Mouse (Mus musculus): ENCODE results near the gene Hadhb. TPM values are rescaled to one million over a fixed set of nuclear protein-coding genes. Genes with fewer than 3 reads are reported as not detected.

Hadhb gene
- polyA plus RNA-seq, 1 experiment from 2014 or later, result 61.1 TPM

GRCm38 (mm10) chr5:30113881-30114760 is 40.9 kb upstream of the Hadhb start:
- peaks cover 26% of the 10 kb centered on the region for H3K27me3 ChIP-seq
- WGBS, result 1% methylated on average over 90 of the region's 103 CpGs
- peak overlapping the region; percentile 51; the same call in 1 of the 2 replicates for H3K27ac ChIP-seq
- peak overlapping the region; percentile 71 for H3K4me2 ChIP-seq (replicated peaks)
- H3K4me3 ChIP-seq (replicated peaks), result peak overlapping the region; percentile 50
- no peaks in the 10 kb centered on the region for H3K9me3 ChIP-seq
- peak overlapping the region; percentile 71 for H3K9ac ChIP-seq (replicated peaks)
- peak; percentile 86 for ATAC-seq
- H3K4me1 ChIP-seq (replicated peaks), result peaks cover 47% of the 10 kb centered on the region
- peaks cover 56% of the 10 kb centered on the region for H3K36me3 ChIP-seq

- no peak overlapping the region for H3K27ac ChIP-seq
- 4% methylated on average over 27 of the region's 28 CpGs for WGBS
- H3K9ac ChIP-seq (replicated peaks), result peak overlapping the region; percentile 71
- H3K9me3 ChIP-seq, result no peaks in the 10 kb centered on the region
- peaks cover 62% of the 10 kb centered on the region for H3K36me3 ChIP-seq
- no peak; the same call in 1 of the 2 replicates for ATAC-seq
- peaks cover 26% of the 10 kb centered on the region for H3K27me3 ChIP-seq
- H3K4me1 ChIP-seq (replicated peaks), result peaks cover 41% of the 10 kb centered on the region
- peak overlapping the region; percentile 71 for H3K4me2 ChIP-seq (replicated peaks)
- peak overlapping the region; percentile 50 for H3K4me3 ChIP-seq (replicated peaks)
Measured at GRCm38 (mm10) chr5:30114761-30115140, 40.3 kb upstream of the Hadhb start.

- Histone ChIP-seq H3K36me3 (peaks cover 72% of the 10 kb centered on the region), H3K9ac (replicated peaks) (no peak overlapping the region), H3K9me3 (no peaks in the 10 kb centered on the region), H3K27me3 (peaks cover 26% of the 10 kb centered on the region), H3K4me3 (replicated peaks) (no peak overlapping the region), H3K4me2 (replicated peaks) (no peak overlapping the region), H3K4me1 (replicated peaks) (peaks cover 32% of the 10 kb centered on the region), H3K27ac (no peak overlapping the region)
- ATAC-seq, result no peak
- WGBS, result 45% methylated on average over 10 of the region's 10 CpGs
Measured at GRCm38 (mm10) chr5:30115718-30116117, 39.3 kb upstream of the Hadhb start.

GRCm38 (mm10) chr5:30118018-30118417 is 37.0 kb upstream of the Hadhb start:
- H3K9me3 ChIP-seq, result no peaks in the 10 kb centered on the region
- H3K27me3 ChIP-seq, result peaks cover 18% of the 10 kb centered on the region
- no peak overlapping the region for H3K4me2 ChIP-seq (replicated peaks)
- no peak overlapping the region for H3K9ac ChIP-seq (replicated peaks)
- H3K4me3 ChIP-seq (replicated peaks), result no peak overlapping the region
- H3K27ac ChIP-seq, result no peak overlapping the region
- H3K4me1 ChIP-seq (replicated peaks), result peaks cover 18% of the 10 kb centered on the region
- WGBS, result 90% methylated on average over 1 of the region's 1 CpGs
- no peak for ATAC-seq
- H3K36me3 ChIP-seq, result peaks cover 83% of the 10 kb centered on the region

- no peak overlapping the region for H3K27ac ChIP-seq
- WGBS, result 73% methylated on average over 6 of the region's 6 CpGs
- H3K27me3 ChIP-seq, result peaks cover 6% of the 10 kb centered on the region; the same call in 1 of the 2 replicates
- no peak overlapping the region for H3K4me2 ChIP-seq (replicated peaks)
- H3K9ac ChIP-seq (replicated peaks), result no peak overlapping the region
- no peak overlapping the region for H3K4me3 ChIP-seq (replicated peaks)
- H3K9me3 ChIP-seq, result no peaks in the 10 kb centered on the region
- peaks cover 95% of the 10 kb centered on the region for H3K36me3 ChIP-seq
- ATAC-seq, result no peak
- peaks cover 7% of the 10 kb centered on the region for H3K4me1 ChIP-seq (replicated peaks)
Measured at GRCm38 (mm10) chr5:30119163-30119562, 35.9 kb upstream of the Hadhb start.

- H3K36me3 ChIP-seq, result peaks cover 97% of the 10 kb centered on the region
- no peaks in the 10 kb centered on the region for H3K4me1 ChIP-seq (replicated peaks)
- H3K4me3 ChIP-seq (replicated peaks), result no peak overlapping the region
- H3K27ac ChIP-seq, result no peak overlapping the region
- H3K9ac ChIP-seq (replicated peaks), result no peak overlapping the region
- 86% methylated on average over 7 of the region's 7 CpGs for WGBS
- no peak overlapping the region for H3K4me2 ChIP-seq (replicated peaks)
- ATAC-seq, result no peak
- no peaks in the 10 kb centered on the region for H3K27me3 ChIP-seq
- no peaks in the 10 kb centered on the region for H3K9me3 ChIP-seq
Measured at GRCm38 (mm10) chr5:30120106-30120505, 34.9 kb upstream of the Hadhb start.

- no peak for ATAC-seq
- Histone ChIP-seq H3K4me3 (replicated peaks) (no peak overlapping the region), H3K4me1 (replicated peaks) (no peaks in the 10 kb centered on the region), H3K27me3 (no peaks in the 10 kb centered on the region), H3K27ac (no peak overlapping the region), H3K4me2 (replicated peaks) (no peak overlapping the region), H3K9me3 (no peaks in the 10 kb centered on the region), H3K9ac (replicated peaks) (no peak overlapping the region), H3K36me3 (peaks cover 98% of the 10 kb centered on the region)
- WGBS, result 95% methylated on average over 6 of the region's 6 CpGs
Measured at GRCm38 (mm10) chr5:30122481-30122880, 32.6 kb upstream of the Hadhb start.

- Histone ChIP-seq H3K27ac (no peak overlapping the region), H3K27me3 (no peaks in the 10 kb centered on the region), H3K4me1 (replicated peaks) (no peaks in the 10 kb centered on the region), H3K9me3 (no peaks in the 10 kb centered on the region), H3K4me3 (replicated peaks) (no peak overlapping the region), H3K9ac (replicated peaks) (no peak overlapping the region), H3K36me3 (peaks cover 96% of the 10 kb centered on the region), H3K4me2 (replicated peaks) (no peak overlapping the region)
- ATAC-seq, result no peak
- 46% methylated on average over 5 of the region's 5 CpGs for WGBS
Measured at GRCm38 (mm10) chr5:30125587-30125986, 29.5 kb upstream of the Hadhb start.

- Histone ChIP-seq H3K4me1 (replicated peaks) (no peaks in the 10 kb centered on the region), H3K36me3 (peaks cover 91% of the 10 kb centered on the region), H3K9me3 (no peaks in the 10 kb centered on the region), H3K9ac (replicated peaks) (no peak overlapping the region), H3K4me2 (replicated peaks) (no peak overlapping the region), H3K27ac (no peak overlapping the region), H3K4me3 (replicated peaks) (no peak overlapping the region), H3K27me3 (no peaks in the 10 kb centered on the region)
- no peak for ATAC-seq
- WGBS, result 94% methylated on average over 7 of the region's 7 CpGs
Measured at GRCm38 (mm10) chr5:30126756-30127155, 28.3 kb upstream of the Hadhb start.

- Histone ChIP-seq H3K27me3 (no peaks in the 10 kb centered on the region), H3K27ac (no peak overlapping the region), H3K4me1 (replicated peaks) (no peaks in the 10 kb centered on the region), H3K9ac (replicated peaks) (no peak overlapping the region), H3K4me2 (replicated peaks) (no peak overlapping the region), H3K9me3 (no peaks in the 10 kb centered on the region), H3K36me3 (peaks cover 89% of the 10 kb centered on the region), H3K4me3 (replicated peaks) (no peak overlapping the region)
- WGBS, result 91% methylated on average over 13 of the region's 13 CpGs
- ATAC-seq, result no peak
Measured at GRCm38 (mm10) chr5:30127921-30128597, 27.0 kb upstream of the Hadhb start.

GRCm38 (mm10) chr5:30128680-30129079 is 26.4 kb upstream of the Hadhb start:
- Histone ChIP-seq H3K9ac (replicated peaks) (no peak overlapping the region), H3K27ac (no peak overlapping the region), H3K27me3 (no peaks in the 10 kb centered on the region), H3K4me2 (replicated peaks) (no peak overlapping the region), H3K36me3 (peaks cover 88% of the 10 kb centered on the region), H3K4me1 (replicated peaks) (no peaks in the 10 kb centered on the region), H3K9me3 (no peaks in the 10 kb centered on the region), H3K4me3 (replicated peaks) (no peak overlapping the region)
- no peak for ATAC-seq
- 96% methylated on average over 6 of the region's 6 CpGs for WGBS

- Histone ChIP-seq H3K27ac (no peak overlapping the region), H3K4me2 (replicated peaks) (no peak overlapping the region), H3K9ac (replicated peaks) (no peak overlapping the region), H3K36me3 (peaks cover 88% of the 10 kb centered on the region), H3K4me3 (replicated peaks) (no peak overlapping the region), H3K4me1 (replicated peaks) (no peaks in the 10 kb centered on the region), H3K27me3 (no peaks in the 10 kb centered on the region), H3K9me3 (no peaks in the 10 kb centered on the region)
- WGBS, result 93% methylated on average over 4 of the region's 4 CpGs
- no peak for ATAC-seq
Measured at GRCm38 (mm10) chr5:30131246-30131645, 23.8 kb upstream of the Hadhb start.

Data from midbrain, embryonic 13.5 days (tissue).